Mouse (Mus musculus) right cerebral cortex, postnatal 14 days (tissue): ENCODE results near the gene Diras2.
"Not testable (repeated sequence)": the region's sequence is repeated elsewhere in the genome, so short reads cannot be mapped to it uniquely, and the experiment has no call there.

Source experiments
- DNase-seq: peaks from one replicate; pipeline ENCODE4 v3.0.0; 2022

Gene Diras2

GRCm38 (mm10) chr13:52516051-52516450, 15.0 kb downstream of the Diras2 start:
- no peak for DNase-seq

- DNase-seq = no peak
Observed at GRCm38 (mm10) chr13:52513554-52513953, 17.5 kb downstream of the Diras2 start.

DNA sequence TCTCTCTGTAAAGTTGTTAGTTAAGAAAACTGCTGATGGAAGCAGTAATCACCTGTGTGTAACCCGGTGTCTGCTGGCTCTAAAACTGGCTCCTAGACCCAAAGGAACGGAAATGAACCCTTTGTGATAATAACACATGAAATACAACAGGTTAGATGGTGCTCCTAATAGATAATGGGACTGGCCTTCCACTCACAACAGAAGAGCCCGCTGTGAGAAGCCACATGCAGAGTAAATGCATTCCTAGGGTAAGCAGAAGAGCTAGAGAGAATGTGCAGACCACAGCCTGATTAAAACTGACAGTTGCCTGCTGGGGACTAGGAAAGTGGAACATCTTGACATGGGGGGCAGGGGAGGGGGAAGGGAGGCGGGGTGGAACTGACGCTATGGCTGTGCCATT, 18.7 kb downstream of the Diras2 start:
- no peak for DNase-seq

DNA sequence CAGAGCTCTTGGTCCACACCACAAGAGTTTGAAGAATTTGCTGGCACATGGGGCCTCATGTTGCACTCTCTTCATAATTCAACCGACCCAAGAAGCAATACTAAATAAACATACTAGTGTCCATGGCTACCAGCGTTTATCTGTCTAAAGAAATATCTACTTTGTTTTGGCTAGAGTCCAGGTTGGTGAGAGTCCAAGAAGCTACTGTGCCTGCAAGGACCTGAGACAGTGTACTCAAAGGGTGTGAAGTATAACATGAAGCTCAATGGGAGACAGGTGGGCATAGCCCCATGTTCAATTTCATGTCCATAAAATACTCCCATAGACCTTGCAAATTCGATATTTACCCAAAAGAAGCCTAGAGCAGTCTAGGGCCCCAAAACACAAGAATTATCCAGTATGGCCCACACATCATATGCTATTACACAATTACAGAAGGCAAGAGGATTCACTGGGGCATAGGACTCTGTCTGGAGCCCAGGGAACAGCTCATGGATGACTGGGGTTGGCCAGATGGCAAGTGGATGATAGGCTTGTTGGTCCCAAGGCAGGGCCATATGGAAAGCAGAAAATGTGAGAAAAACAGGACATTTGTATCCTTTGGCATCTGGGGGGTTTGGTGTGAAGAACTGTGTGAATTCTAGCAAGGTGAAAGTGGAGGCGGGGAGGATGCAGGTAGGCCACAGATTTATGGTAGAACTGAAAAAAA, 20.8 kb downstream of the Diras2 start:
- DNase-seq = no peak

DNA sequence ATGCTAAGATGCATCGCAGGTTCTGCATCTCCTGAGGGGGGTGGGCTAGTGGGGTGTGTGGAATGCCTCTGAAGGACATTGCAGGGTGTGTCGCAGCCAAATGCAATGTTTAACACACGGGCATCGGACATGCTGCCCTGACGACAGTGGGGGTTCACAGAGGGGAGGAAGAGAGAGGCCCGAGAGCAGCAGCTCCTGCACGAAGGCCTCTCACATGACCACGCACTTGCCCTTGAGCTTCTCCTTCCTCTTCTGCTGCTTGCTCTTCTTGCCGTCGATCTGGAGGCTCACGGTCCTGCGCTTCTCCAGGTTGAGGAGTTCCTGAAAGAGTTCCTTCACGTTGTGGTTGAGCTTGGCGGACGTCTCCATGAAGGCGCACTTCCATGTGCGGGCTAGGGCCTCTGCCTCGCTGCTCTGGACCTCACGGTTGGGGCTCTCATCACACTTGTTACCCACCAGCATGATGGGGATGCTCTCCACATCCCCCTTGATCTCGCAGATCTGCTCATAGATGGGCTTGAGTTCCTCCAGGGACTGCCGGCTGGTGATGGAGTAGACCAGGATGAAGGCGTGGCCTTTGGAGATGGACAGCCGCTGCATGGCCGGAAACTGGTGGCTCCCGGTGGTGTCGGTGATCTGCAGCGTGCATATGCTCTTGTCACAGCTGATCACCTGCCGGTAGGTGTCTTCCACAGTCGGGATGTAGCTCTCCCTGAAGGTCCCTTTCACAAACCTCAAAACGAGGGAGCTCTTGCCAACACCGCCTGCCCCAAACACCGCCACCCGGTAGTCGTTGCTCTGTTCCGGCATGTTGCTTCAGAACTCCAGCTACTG, 23.4 kb downstream of the Diras2 start:
- no peak for DNase-seq

DNA sequence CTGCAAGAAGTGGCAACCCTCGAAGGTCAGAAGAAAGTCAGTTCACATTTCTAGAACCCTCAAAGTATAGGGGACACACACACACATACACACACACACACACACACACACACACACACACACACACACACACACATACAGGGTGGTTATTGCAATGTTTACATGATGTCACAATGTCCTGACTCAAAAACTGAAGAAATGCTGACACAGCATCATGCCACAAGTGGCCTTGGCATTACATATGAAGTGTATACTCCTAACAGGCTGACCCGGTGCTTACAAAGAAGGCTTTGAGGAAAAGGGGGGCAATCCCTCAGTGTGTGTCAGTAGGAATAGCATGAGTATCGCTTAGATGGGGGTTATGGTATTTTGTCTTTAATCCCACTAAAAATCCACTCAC, 24.3 kb downstream of the Diras2 start:
- not testable (repeated sequence) for DNase-seq

DNA sequence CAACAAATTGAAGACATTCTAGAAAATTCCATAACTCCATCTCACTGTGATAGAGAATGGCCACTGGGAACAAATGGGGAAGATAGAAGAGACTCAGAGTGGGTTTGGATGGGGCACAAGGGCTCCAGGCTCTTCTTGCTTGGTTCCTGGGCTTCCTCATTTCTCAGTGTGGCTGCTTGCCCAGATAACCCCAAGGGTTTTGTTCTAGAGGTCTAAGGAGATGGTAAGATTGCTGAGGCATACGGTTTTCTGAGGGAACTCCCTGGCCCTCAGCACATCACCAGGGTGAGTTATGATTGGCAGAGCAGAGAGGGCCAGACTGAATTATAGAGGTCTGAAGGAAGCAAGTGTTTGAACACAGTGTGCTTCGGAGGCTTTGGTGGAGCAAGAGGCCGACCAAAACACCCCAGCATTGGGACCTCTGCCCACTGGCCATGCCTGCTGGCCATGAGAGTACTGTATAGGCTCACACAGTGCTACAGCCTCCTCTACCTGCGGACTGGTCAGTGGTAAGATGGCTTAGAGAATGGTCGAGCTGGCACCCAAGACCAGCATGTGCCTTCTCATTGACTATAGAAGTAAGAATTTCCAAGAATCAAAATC, 25.3 kb downstream of the Diras2 start:
- not testable (repeated sequence) for DNase-seq

DNA sequence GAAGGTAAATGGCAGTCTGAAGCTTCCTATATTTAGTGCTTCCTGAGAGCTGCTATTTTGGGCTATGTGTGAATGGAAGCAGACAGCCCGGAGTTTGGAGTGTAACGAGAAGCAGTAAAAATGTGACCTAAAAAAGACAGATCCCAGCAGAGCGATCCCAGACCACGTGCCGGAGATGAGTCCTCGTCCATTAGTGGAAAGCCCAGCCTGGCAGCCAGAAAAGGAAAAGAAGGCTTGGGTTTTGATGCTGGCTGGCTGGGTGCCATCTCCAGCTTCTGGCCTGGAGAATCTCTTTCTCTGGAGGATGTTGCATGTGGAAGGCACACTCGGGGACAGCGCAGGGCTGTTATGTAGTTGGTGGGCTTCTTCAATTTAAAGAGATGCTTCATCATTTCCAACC, 29.4 kb downstream of the Diras2 start:
- DNase-seq = peak; percentile 88

DNA sequence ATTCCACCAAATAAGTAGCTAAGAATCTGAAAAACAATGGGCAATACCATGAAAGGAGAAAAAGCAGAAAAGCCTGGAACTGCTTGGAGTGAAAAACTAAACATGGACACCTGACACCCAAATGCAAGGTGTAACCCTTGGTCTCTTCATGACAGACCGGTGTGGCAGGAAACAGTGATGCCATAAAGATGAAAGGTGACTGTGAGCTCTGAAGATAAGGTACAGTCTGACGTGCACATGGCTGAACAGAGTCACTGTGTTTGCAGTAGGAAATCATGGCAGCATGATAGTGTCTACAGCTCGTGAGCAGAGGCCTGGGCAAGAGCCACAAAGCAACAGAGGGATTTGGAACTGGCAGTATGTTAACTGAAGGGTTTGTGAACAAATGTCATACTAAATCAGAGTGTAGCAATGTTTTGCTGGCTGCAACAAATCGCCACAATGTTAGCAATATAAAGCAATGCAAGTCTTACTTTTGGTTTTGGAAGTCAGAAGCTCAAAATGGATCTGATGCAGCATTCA, 34.0 kb downstream of the Diras2 start:
- DNase-seq = no peak

DNA sequence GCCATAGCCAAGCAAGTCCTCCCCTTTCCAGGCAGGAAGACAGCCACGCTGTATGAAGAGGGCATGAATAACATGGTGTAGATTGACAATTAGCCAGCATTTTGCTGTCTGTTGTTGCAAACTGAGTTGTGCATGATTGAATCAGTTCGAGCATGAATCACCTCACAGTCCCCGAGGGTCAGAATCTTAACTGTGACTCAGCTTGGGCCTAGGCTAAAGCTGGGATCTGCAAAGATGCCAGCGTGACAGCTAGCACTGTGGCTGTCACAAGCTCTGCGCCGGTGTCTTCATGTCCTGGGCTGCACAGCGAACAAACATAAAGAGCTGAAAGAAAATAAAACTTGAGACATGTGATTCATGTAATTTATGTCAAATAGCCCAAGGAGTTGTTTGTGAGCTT, 42.3 kb downstream of the Diras2 start:
- DNase-seq = no peak

DNA sequence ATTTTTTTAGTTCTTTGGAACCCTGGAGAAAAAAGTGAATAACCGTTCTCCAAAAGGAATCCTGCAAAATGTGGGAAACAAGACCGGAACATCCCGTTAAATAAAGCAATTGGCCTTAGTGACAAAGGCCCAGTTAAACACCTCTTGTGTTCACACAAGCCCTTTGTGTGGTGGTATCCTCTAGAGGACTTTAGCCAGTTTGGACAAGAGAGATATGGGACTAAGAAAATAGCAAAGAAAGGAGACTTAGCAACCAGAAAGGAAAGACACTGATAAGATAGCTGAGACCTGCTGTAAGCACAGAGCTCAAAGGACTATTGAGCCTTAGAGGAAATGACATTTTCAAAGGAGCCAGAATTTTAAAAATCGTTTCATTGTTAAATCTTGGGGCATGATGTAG, 47.0 kb downstream of the Diras2 start:
- no peak for DNase-seq

DNA sequence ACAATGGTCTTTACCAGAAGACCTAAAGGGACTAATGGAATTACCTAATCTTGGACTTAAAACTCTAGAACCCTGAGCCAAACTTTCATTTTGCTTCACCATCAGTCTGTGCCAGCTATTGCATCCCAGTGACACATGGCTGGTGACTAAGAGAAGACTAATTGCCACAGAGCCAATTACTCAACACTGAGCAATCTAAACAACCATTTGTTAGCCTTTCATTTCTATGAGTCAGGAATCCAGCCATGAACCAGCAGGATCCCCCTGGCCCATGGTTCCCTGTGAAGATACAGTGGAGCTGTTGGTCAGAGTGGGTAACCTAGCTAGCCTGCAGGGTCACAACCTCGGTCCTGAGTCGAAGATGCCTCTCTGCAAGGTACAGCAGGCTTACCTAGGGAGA, 49.3 kb downstream of the Diras2 start:
- no peak for DNase-seq

DNA sequence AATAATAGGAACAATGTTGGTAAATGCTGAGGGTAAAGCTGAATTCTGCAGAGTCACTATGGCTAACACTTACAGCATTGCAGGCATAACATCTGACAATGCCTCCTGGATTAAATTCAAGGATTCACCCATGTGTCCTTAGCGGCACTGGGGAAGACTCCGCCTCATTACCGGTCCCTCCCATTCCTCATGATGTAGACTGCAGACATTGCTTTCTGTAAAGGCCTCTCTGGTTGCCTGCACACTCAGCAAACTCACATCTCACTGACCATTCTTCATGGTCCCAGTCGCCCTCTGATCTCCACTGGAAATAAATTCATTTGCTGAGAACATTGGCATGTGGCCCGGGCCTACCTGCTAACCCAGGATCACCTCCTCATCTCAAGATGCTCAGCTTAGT, 51.9 kb downstream of the Diras2 start:
- DNase-seq = no peak

DNA sequence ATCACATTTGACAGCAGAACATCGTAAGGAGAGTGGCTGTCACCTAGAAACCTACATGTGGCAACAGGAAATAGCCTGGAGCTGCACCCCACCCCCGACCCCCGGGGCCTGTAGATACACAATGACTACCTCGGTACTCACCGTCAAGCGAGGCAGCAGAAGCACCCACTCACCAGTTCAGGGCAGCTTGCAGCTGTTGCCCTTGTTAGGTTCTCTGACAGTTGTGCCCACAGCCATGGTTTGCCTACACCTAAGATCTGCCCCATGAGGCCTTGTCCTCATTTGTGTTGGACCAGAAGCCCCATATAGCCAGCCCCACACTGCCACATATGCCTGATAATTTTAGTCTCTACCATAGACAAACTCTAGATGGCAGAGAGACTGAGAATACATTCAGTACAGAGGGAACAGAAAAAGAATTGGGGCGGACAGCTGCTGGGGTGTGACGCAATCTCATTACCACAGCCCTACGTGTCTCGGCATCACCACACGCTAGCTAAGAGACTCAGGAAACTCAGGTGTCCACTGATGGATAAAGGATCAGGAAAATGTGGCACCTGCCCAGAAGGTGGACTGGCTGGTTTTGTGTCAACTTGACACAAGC, 54.0 kb downstream of the Diras2 start:
- DNase-seq = no peak

- no peak for DNase-seq
Observed at GRCm38 (mm10) chr13:52476222-52476621, 54.9 kb downstream of the Diras2 start.

GRCm38 (mm10) chr13:52475264-52475663, 55.8 kb downstream of the Diras2 start:
- DNase-seq = no peak

DNA sequence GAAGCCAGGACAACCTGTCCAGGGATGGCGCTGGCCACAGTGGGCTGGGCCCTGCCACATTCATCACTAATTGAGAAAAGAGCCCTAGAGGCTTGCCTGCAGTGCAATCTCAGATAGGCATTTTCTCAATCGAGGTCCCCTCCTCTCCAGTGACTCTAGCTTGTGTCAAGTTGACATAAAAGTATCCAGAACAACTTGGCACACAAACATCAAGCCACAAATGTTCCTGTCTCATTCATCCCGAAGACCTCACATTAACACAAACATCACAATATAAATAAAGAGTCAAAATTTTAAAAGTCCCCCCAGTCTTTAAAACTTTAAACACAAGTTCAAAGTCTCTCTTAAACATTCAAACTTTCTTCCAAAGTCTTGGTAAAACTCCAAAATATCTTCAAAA, 56.3 kb downstream of the Diras2 start:
- no peak for DNase-seq

- peak; percentile 34 for DNase-seq
Observed at GRCm38 (mm10) chr13:52469795-52470690, 61.0 kb downstream of the Diras2 start.

GRCm38 (mm10) chr13:52465141-52465540, 65.9 kb downstream of the Diras2 start:
- no peak for DNase-seq

GRCm38 (mm10) chr13:52459982-52460381, 71.1 kb downstream of the Diras2 start:
- no peak for DNase-seq

DNA sequence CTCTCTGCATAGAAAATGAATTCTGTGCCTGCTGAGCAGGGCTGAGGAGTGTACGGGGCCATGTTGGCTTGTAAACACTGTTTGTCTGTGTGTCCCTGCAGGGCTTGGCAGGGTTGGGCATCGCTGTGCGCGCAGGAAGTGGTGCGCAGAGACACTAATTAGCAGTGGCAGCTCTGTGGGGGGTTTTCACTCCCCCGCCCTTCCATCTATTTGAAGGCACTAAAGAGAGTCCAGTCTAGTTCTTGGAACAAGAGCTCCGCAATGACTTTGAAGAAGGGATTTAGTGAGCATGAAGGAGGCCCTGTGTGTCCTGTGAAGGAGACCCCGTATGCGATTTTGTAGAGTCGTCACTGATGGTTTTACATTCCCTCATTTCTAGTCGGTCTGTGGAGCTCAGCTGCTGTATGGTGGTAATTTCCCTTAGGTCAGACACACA, 73.2 kb downstream of the Diras2 start:
- DNase-seq = peak; percentile 32
